Mouse (Mus musculus) urinary bladder, postnatal 0 days (tissue): ENCODE results near the gene Calm3. TPM values are rescaled to one million over a fixed set of nuclear protein-coding genes. Genes with fewer than 3 reads are reported as not detected.

Experiments
- polyA plus RNA-seq: library from polyadenylated mRNA; unstranded; fragments of >200 nt; fragmentation: Nextera tagmentation; extraction: Ambion mirVana; gene quantifications from 2 replicates; pipeline ENCODE4 v1.2.1, GENCODE M21; 2015

Gene Calm3
- 49.1 and 59.2 TPM in 2 replicates for polyA plus RNA-seq

DNA sequence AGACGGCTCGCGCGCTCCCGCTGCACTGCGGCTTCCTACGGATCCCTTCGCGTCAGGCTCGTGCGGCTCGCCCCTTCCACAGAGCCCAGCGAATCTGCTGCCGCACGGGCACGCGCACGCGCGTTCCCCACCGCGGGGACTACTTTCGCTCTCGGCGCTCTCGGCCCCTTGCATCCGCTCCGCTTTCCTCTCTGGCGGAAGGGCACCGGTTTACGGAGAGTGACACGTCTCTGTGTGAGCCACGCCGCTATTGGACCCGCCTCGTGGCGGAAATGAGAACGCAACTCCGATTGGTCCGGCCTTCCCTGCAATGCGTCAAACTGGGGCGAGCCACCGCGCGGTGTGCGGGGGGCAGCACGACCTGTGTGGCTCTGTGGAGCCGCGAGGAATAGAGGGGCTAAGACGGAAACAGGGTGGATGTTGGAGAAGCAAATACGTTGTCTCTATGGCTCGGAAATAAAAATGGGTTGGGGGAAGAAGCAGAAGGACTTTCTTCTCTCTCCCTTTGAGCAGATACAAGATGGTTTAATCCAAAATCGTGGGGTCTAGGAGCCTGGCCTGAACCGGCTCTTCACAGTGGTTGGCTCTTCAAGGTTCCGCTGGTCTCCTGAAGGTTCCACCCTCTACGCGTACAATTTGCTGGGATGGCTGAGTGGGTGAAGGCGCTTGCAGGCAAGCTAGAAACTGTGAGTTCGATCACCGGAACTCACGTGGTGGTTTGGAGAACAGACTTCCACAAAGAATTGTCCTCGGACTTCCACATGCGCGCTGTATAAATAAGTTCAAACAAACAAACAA lies at the start of gene Calm3:
Gene Calm3, minus strand, starts transcription at position 78 of the 798 bp plus-strand sequence.

DNA sequence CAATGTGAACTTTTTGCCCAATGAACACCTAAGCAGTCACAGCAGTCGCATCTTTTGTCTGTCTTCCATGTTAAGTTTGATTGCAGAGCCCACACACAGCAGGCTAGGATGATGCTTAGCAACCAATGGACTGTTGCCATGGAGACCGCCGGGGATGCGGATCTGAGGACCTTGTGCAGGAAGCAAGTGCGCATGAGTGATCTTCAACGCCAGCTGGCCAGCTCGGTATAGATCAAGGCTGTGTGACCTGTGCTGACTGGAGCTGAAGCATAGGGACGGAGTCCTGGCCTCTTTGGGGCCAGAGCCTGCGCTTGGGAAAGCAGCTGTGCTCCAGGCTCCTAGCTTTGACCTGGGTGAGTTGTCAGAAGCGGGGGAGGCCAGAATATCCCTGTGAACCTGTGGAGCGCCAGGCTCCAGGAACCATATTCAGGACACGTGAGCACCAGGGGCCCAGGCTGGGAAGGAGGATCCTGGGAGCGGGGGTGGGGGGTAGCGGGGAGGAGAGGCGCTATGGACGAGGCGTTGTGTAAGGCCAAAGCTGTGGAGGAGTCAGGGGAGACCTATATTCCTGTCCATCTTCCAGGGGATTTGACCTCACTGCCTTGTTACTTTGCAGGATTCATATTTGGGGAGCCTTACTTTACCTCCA lies 35.7 kb upstream of the Calm3 start, which contains the start of gene Pnmal1:
Gene Pnmal1, plus strand, starts transcription at position 141 of the 649 bp plus-strand sequence.

DNA sequence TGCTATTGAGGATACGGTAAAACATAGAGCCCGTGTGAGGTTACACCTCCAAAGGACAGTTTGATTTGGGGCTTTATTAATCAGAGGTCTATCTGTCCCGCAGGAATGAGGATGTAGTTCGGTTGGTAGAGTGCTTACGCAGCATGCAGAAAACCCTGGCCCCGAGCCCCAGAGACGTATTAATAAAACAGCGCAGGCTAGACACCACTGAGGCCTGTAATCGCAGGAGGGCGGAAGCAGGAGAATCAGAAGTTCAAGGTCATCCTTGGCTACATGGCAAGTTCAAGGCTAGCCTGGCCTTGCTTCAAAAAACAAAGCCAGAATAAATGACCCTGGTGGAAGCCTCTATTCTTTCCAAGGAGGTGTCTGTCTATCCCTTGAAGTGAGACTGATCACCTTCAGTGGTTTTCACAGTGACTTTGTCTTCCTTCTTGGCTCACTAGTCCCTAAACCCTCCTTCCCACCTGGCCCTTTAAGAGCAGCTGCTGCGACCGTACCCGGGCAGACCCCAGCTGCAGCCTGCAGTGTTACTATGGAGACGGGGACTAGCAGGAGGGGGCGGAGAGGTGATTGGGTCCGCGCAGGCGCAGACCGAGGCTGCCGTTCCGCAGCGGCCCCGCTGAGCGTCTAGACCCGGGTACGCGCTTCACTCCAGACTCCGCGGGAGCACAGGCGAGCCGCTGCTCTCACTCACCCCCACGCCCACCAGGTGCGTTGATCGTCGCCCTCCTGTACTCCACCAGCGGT lies 20.3 kb upstream of the Calm3 start, which contains the start of gene Pnmal2:
Gene Pnmal2, plus strand, starts transcription at position 622 of the 747 bp plus-strand sequence.

DNA sequence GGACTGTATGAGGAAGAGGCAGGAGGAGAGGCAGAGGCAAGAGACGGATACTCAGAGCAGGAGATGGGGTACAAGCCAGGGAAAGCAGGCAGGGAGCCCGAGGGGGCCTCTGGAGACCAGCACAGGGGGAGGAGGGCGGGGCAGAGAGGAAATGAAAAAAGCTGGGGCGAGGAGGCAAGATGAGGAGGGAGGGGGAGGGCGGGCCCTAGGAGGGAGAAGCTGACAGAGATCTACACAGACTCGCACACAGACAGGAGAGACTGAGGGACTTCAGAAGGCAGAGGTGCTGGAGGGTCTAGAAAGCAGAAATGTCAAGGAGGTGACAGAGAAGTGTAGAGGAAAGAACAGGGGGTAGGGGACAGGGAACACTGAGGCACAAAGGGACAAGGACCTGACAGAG lies 17.6 kb downstream of the Calm3 start, which contains the start of gene Ptgir:
Gene Ptgir, plus strand, starts transcription at position 210 of the 400 bp plus-strand sequence.

DNA sequence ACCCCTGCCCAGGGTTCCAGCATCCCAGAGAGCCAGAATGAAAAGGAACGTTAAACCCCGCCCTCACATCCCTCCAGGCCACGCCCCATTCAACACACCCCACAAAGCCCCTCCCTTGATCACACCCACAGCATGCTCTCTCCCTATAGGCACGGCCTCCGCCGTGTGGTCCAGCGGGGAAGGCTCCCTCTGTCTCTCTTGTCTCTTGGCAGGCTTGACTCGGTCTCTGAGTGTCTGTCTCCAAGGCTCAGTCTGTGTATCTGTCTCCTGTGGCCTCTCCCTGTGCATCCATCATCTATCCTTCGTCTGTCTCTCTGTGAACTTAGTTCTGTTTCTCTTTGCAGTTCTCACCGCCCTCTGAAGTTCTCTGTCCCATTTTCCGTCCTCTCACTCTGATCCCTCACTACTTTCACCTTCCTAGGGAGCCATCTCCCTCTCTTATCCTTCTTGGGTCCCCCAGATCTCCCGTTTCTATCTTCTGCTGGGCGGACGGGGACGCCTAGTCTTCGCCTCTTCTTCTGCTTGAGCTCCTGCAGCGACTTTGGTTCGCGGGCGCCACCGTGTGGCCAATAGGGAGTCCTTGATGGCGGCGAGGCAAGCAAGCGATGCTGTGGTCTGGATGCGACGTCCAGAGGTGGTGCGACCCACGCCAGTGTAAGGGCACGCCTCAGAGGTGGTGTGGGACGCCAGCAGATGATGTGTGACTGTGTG lies 32.1 kb downstream of the Calm3 start, which contains the start of gene Gng8:
Gene Gng8, plus strand, starts transcription at position 146 of the 711 bp plus-strand sequence.

DNA sequence AGATGAGACGGTGACA lies 48.8 kb downstream of the Calm3 start, which contains the start of gene Dact3:
Gene Dact3, plus strand, starts transcription at position 8 of the 16 bp plus-strand sequence.

Other genes starting within 250 kb of the Calm3 start
- not detected in 2 replicates for gene Ceacam15, start 248.4 kb downstream of the Calm3 start, polyA plus RNA-seq
- gene Ceacam9, start 202.2 kb downstream of the Calm3 start, polyA plus RNA-seq: not detected in 2 replicates
- 200 and 222 TPM in 2 replicates for gene Ap2s1, start 185.7 kb downstream of the Calm3 start, polyA plus RNA-seq
- gene Slc1a5, start 142.8 kb downstream of the Calm3 start, polyA plus RNA-seq: 67.1 and 67.9 TPM in 2 replicates
- 52.7 and 60.9 TPM in 2 replicates for gene Strn4, start 108.2 kb downstream of the Calm3 start, polyA plus RNA-seq
- gene Fkrp, start 107.4 kb downstream of the Calm3 start, polyA plus RNA-seq: 19.3 and 24.5 TPM in 2 replicates
- gene Prkd2, start 81.2 kb downstream of the Calm3 start, polyA plus RNA-seq: 6.1 and 8.0 TPM in 2 replicates
- 6.9 and 7.3 TPM in 2 replicates for gene Dact3, start 48.8 kb downstream of the Calm3 start, polyA plus RNA-seq
- gene Gng8, start 32.3 kb downstream of the Calm3 start, polyA plus RNA-seq: 8.4 and 9.0 TPM in 2 replicates
- 1.0 and 1.7 TPM in 2 replicates for gene Ptgir, start 17.6 kb downstream of the Calm3 start, polyA plus RNA-seq
- 0.87 and 1.3 TPM in 2 replicates for gene Pnmal2, start 20.6 kb upstream of the Calm3 start, polyA plus RNA-seq
- 0.07 TPM in 1 of 2 replicates, not detected in the other for gene Pnmal1, start 35.6 kb upstream of the Calm3 start, polyA plus RNA-seq
- gene Gm42372, start 59.0 kb upstream of the Calm3 start, polyA plus RNA-seq: not detected in 2 replicates
- gene Ccdc8, start 68.6 kb upstream of the Calm3 start, polyA plus RNA-seq: 6.5 and 6.6 TPM in 2 replicates
- 42.1 and 43.1 TPM in 2 replicates for gene Ppp5c, start 103.8 kb upstream of the Calm3 start, polyA plus RNA-seq
- 8.8 and 11.8 TPM in 2 replicates for gene Hif3a, start 138.3 kb upstream of the Calm3 start, polyA plus RNA-seq
- gene Psg16, start 149.9 kb upstream of the Calm3 start, polyA plus RNA-seq: 0.07 and 0.10 TPM in 2 replicates
- not detected in 2 replicates for gene Ceacam3, start 226.2 kb upstream of the Calm3 start, polyA plus RNA-seq